Mouse (Mus musculus): ENCODE data around the gene Trim27. TPM values are rescaled to one million over a fixed set of nuclear protein-coding genes. Genes with fewer than 3 reads are reported as not detected.

Gene Trim27
- polyA plus RNA-seq, 1 experiment: 63.6 TPM

GRCm38 (mm10) chr13:21161591-21161990 lies 17.7 kb upstream of the Trim27 start:
- TF ChIP-seq FLI1 (IDR thresholded peaks at IDR 0.05; ENCODE audit: low read length): no peak
- TF ChIP-seq GATA1 (IDR thresholded peaks at IDR 0.05; ENCODE audit: borderline replicate concordance, low read length): no peak
- Histone ChIP-seq H3K27me3 (replicated peaks) (peaks cover 15% of the 10 kb centered on the region), H3K9me3 (no peaks in the 10 kb centered on the region), H3K36me3 (replicated peaks; ENCODE audit: low read length) (no peaks in the 10 kb centered on the region), H3K4me1 (peaks cover 33% of the 10 kb centered on the region), H3K4me3 (replicated peaks) (peak overlapping the region; percentile 48)

- H3K9me3 ChIP-seq: no peaks in the 10 kb centered on the region
- H3K36me3 ChIP-seq (replicated peaks; ENCODE audit: low read length): no peaks in the 10 kb centered on the region
- peak overlapping the region; percentile 56 for H3K4me3 ChIP-seq (replicated peaks)
- TF ChIP-seq GATA1 (IDR thresholded peaks at IDR 0.05; ENCODE audit: borderline replicate concordance, low read length) (no peak), FLI1 (IDR thresholded peaks at IDR 0.05; ENCODE audit: low read length) (no peak)
- peaks cover 33% of the 10 kb centered on the region for H3K4me1 ChIP-seq
- peaks cover 11% of the 10 kb centered on the region for H3K27me3 ChIP-seq (replicated peaks)
These were observed 16.7 kb upstream of the Trim27 start for GRCm38 (mm10) chr13:21162591-21162990.

- peaks cover 31% of the 10 kb centered on the region for H3K4me1 ChIP-seq
- H3K36me3 ChIP-seq (replicated peaks; ENCODE audit: low read length): no peaks in the 10 kb centered on the region
- TF ChIP-seq FLI1 (IDR thresholded peaks at IDR 0.05; ENCODE audit: low read length) (no peak), GATA1 (IDR thresholded peaks at IDR 0.05; ENCODE audit: borderline replicate concordance, low read length) (no peak)
- H3K4me3 ChIP-seq (replicated peaks): peak overlapping the region; percentile 96
- peaks cover 7% of the 10 kb centered on the region for H3K27me3 ChIP-seq (replicated peaks)
- no peaks in the 10 kb centered on the region for H3K9me3 ChIP-seq
These were observed 12.0 kb upstream of the Trim27 start for GRCm38 (mm10) chr13:21166936-21167909.

- H3K4me1 ChIP-seq: peaks cover 32% of the 10 kb centered on the region
- H3K9me3 ChIP-seq: no peaks in the 10 kb centered on the region
- H3K27me3 ChIP-seq (replicated peaks): peaks cover 4% of the 10 kb centered on the region
- no peaks in the 10 kb centered on the region for H3K36me3 ChIP-seq (replicated peaks; ENCODE audit: low read length)
- H3K4me3 ChIP-seq (replicated peaks): peak overlapping the region; percentile 96
- TF ChIP-seq FLI1 (IDR thresholded peaks at IDR 0.05; ENCODE audit: low read length) (no peak), GATA1 (IDR thresholded peaks at IDR 0.05; ENCODE audit: borderline replicate concordance, low read length) (no peak)
These were observed 11.3 kb upstream of the Trim27 start for GRCm38 (mm10) chr13:21167910-21168300.

GRCm38 (mm10) chr13:21168371-21169011 lies 10.8 kb upstream of the Trim27 start:
- Histone ChIP-seq H3K36me3 (replicated peaks; ENCODE audit: low read length) (no peaks in the 10 kb centered on the region), H3K4me3 (replicated peaks) (peak overlapping the region; percentile 96), H3K9me3 (no peaks in the 10 kb centered on the region), H3K27me3 (replicated peaks) (peaks cover 4% of the 10 kb centered on the region), H3K4me1 (peaks cover 37% of the 10 kb centered on the region)
- no peak for TF ChIP-seq GATA1 (IDR thresholded peaks at IDR 0.05; ENCODE audit: borderline replicate concordance, low read length)
- TF ChIP-seq FLI1 (IDR thresholded peaks at IDR 0.05; ENCODE audit: low read length): no peak

- Histone ChIP-seq H3K9me3 (no peaks in the 10 kb centered on the region), H3K4me3 (replicated peaks) (peak overlapping the region; percentile 96), H3K27me3 (replicated peaks) (peaks cover 4% of the 10 kb centered on the region), H3K36me3 (replicated peaks; ENCODE audit: low read length) (no peaks in the 10 kb centered on the region), H3K4me1 (peaks cover 35% of the 10 kb centered on the region)
- TF ChIP-seq GATA1 (IDR thresholded peaks at IDR 0.05; ENCODE audit: borderline replicate concordance, low read length) (no peak), FLI1 (IDR thresholded peaks at IDR 0.05; ENCODE audit: low read length) (no peak)
These were observed 10.1 kb upstream of the Trim27 start for GRCm38 (mm10) chr13:21169121-21169656.

- TF ChIP-seq GATA1 (IDR thresholded peaks at IDR 0.05; ENCODE audit: borderline replicate concordance, low read length) (no peak), FLI1 (IDR thresholded peaks at IDR 0.05; ENCODE audit: low read length) (no peak)
- peaks cover 2% of the 10 kb centered on the region for H3K27me3 ChIP-seq (replicated peaks)
- H3K4me3 ChIP-seq (replicated peaks): peak overlapping the region; percentile 96
- H3K36me3 ChIP-seq (replicated peaks; ENCODE audit: low read length): no peaks in the 10 kb centered on the region
- peaks cover 41% of the 10 kb centered on the region for H3K4me1 ChIP-seq
- no peaks in the 10 kb centered on the region for H3K9me3 ChIP-seq
These were observed 9.4 kb upstream of the Trim27 start for GRCm38 (mm10) chr13:21169657-21170430.

GRCm38 (mm10) chr13:21170431-21171155 lies 8.7 kb upstream of the Trim27 start:
- H3K4me1 ChIP-seq: peaks cover 44% of the 10 kb centered on the region
- no peaks in the 10 kb centered on the region for H3K36me3 ChIP-seq (replicated peaks; ENCODE audit: low read length)
- H3K27me3 ChIP-seq (replicated peaks): no peaks in the 10 kb centered on the region
- no peaks in the 10 kb centered on the region for H3K9me3 ChIP-seq
- TF ChIP-seq FLI1 (IDR thresholded peaks at IDR 0.05; ENCODE audit: low read length) (no peak), GATA1 (IDR thresholded peaks at IDR 0.05; ENCODE audit: borderline replicate concordance, low read length) (no peak)
- H3K4me3 ChIP-seq (replicated peaks): peak overlapping the region; percentile 96

GRCm38 (mm10) chr13:21171156-21171530 lies 8.1 kb upstream of the Trim27 start:
- H3K27me3 ChIP-seq (replicated peaks): no peaks in the 10 kb centered on the region
- H3K4me3 ChIP-seq (replicated peaks): peak overlapping the region; percentile 78
- H3K36me3 ChIP-seq (replicated peaks; ENCODE audit: low read length): no peaks in the 10 kb centered on the region
- no peaks in the 10 kb centered on the region for H3K9me3 ChIP-seq
- TF ChIP-seq GATA1 (IDR thresholded peaks at IDR 0.05; ENCODE audit: borderline replicate concordance, low read length) (no peak), FLI1 (IDR thresholded peaks at IDR 0.05; ENCODE audit: low read length) (no peak)
- peaks cover 44% of the 10 kb centered on the region for H3K4me1 ChIP-seq

All from megakaryocyte, embryonic 14.5 days (primary cell).